Mouse (Mus musculus) CH12.LX (cell line): ENCODE results near the gene Txndc2. TPM values are rescaled to one million over a fixed set of nuclear protein-coding genes. Genes with fewer than 3 reads are reported as not detected.

ENCODE experiments used
- DNase-seq: peaks from one replicate; pipeline ENCODE4 v3.0.0-alpha.2; 2013; ENCODE audit errors: extremely low read depth
- H3K27ac ChIP-seq: 2 replicates; pipeline ENCODE4 v1.5.1; 2012; ENCODE audit warnings: low read depth, mild to moderate bottlenecking, control low read depth, moderate library complexity; ENCODE audit not compliant: insufficient read depth
- H3K27me3 ChIP-seq: replicated peaks from 2 replicates; pipeline ENCODE3; 2012; ENCODE audit warnings: inconsistent platforms
- H3K36me3 ChIP-seq, 2 experiments: replicated peaks in 1 of 2; 2 replicates each; pipeline versions ENCODE3 to v1.6.1; 2012; ENCODE audit warnings: inconsistent platforms in 1 of 2, low read length in 1 of 2, mild to moderate bottlenecking in 1 of 2, mixed read lengths in 1 of 2, moderate library complexity in 1 of 2; ENCODE audit not compliant: control insufficient read depth in 1 of 2, insufficient read depth in 1 of 2
- H3K4me1 ChIP-seq, 2 experiments: 2 replicates each; pipeline ENCODE4 v1.6.1; 2012; ENCODE audit warnings: inconsistent platforms in 1 of 2, moderate library complexity in 1 of 2; ENCODE audit not compliant: insufficient read depth in 2 of 2, control insufficient read depth in 1 of 2
- H3K4me2 ChIP-seq: 2 replicates; pipeline ENCODE4 v1.6.1; 2012; ENCODE audit warnings: low read depth, mild to moderate bottlenecking, control low read depth; ENCODE audit not compliant: poor library complexity, insufficient read depth, severe bottlenecking
- H3K4me3 ChIP-seq, 3 experiments: fragments of 150-350 bp in 1 of 3; sonication (generic) in 1 of 3; replicated peaks in 1 of 3; 2 replicates each; pipeline versions ENCODE3 to v1.5.1; 2011 to 2012; ENCODE audit warnings: low read depth in 2 of 3, low read length in 2 of 3, mild to moderate bottlenecking in 2 of 3, moderate library complexity in 2 of 3, control low read depth in 1 of 3, improper control_type of control experiment in 1 of 3, inconsistent platforms in 1 of 3, mixed read lengths in 1 of 3; ENCODE audit not compliant: poor library complexity in 1 of 3
- H3K79me2 ChIP-seq: replicated peaks from 2 replicates; pipeline ENCODE4 v1.6.1; 2012; ENCODE audit warnings: mild to moderate bottlenecking, moderate library complexity; ENCODE audit not compliant: control insufficient read depth, poor library complexity, insufficient read depth, severe bottlenecking; ENCODE audit errors: extremely low read depth
- H3K9ac ChIP-seq: 2 replicates; pipeline ENCODE4 v1.6.1; 2012; ENCODE audit warnings: low read depth, mild to moderate bottlenecking, control low read depth, moderate library complexity; ENCODE audit not compliant: insufficient read depth
- H3K9me3 ChIP-seq: replicated peaks from 2 replicates; pipeline ENCODE3; 2012; ENCODE audit warnings: low read length, inconsistent platforms, mixed read lengths
- CTCF ChIP-seq, 2 experiments: IDR thresholded peaks in 1 of 2; conservative IDR thresholded peaks in 1 of 2; 2 replicates each; pipeline ENCODE4 v1.5.1; 2011 to 2012; ENCODE audit warnings: low read depth in 2 of 2, low read length in 2 of 2, improper control_type of control experiment in 1 of 2, inconsistent platforms in 1 of 2, mild to moderate bottlenecking in 1 of 2, moderate library complexity in 1 of 2
- E2F4 ChIP-seq: IDR thresholded peaks from 2 replicates; pipeline ENCODE4 v1.6.1; 2011; ENCODE audit warnings: low read depth, low read length, improper control_type of control experiment; ENCODE audit not compliant: insufficient replicate concordance
- GABPA ChIP-seq: IDR thresholded peaks from 2 replicates; pipeline ENCODE4 v1.6.1; 2012; ENCODE audit warnings: low read depth, low read length, improper control_type of control experiment, inconsistent platforms; ENCODE audit not compliant: insufficient replicate concordance
- HCFC1 ChIP-seq: IDR thresholded peaks from 2 replicates; pipeline ENCODE4 v1.6.1; 2012; ENCODE audit warnings: low read depth, mild to moderate bottlenecking, inconsistent platforms, low read length, improper control_type of control experiment
- IRF4 ChIP-seq: IDR thresholded peaks from 2 replicates; pipeline ENCODE4 v1.6.1; 2014; ENCODE audit warnings: low read depth, mild to moderate bottlenecking, inconsistent platforms, low read length, improper control_type of control experiment
- MAFK ChIP-seq: IDR thresholded peaks from 2 replicates; pipeline ENCODE4 v1.6.1; 2011; ENCODE audit warnings: low read length, improper control_type of control experiment; ENCODE audit not compliant: insufficient replicate concordance
- MAX ChIP-seq: IDR thresholded peaks from 2 replicates; pipeline ENCODE4 v1.6.1; 2011; ENCODE audit warnings: low read length, improper control_type of control experiment
- MAZ ChIP-seq: IDR thresholded peaks from 2 replicates; pipeline ENCODE4 v1.6.1; 2012; ENCODE audit warnings: low read depth, mild to moderate bottlenecking, inconsistent platforms, low read length, improper control_type of control experiment, moderate library complexity
- MXI1 ChIP-seq: IDR thresholded peaks from 2 replicates; pipeline ENCODE4 v1.6.1; 2011; ENCODE audit warnings: mild to moderate bottlenecking, low read depth, low read length, improper control_type of control experiment
- MYC ChIP-seq: IDR thresholded peaks from 2 replicates; pipeline ENCODE4 v1.6.1; 2011; ENCODE audit warnings: low read depth, mild to moderate bottlenecking, improper control_type of control experiment, low read length
- NRF1 ChIP-seq: IDR thresholded peaks from 2 replicates; pipeline ENCODE4 v1.6.1; 2014; ENCODE audit warnings: low read depth, mild to moderate bottlenecking, inconsistent platforms, low read length, improper control_type of control experiment, moderate library complexity
- POLR2A ChIP-seq: IDR thresholded peaks from 2 replicates; pipeline ENCODE4 v1.6.1; 2011; ENCODE audit warnings: low read depth, mild to moderate bottlenecking, improper control_type of control experiment, low read length
- POLR2AphosphoS2 ChIP-seq: IDR thresholded peaks from 2 replicates; pipeline ENCODE4 v1.6.1; 2011; ENCODE audit warnings: low read depth, low read length, improper control_type of control experiment
- SIN3A ChIP-seq: IDR thresholded peaks from 2 replicates; pipeline ENCODE4 v1.6.1; 2012; ENCODE audit warnings: low read length, improper control_type of control experiment, inconsistent platforms
- TCF12 ChIP-seq: IDR thresholded peaks from 2 replicates; pipeline ENCODE4 v1.6.1; 2014; ENCODE audit warnings: low read depth, mild to moderate bottlenecking, inconsistent platforms, low read length, improper control_type of control experiment
- UBTF ChIP-seq: IDR thresholded peaks from 2 replicates; pipeline ENCODE4 v1.6.1; 2012; ENCODE audit warnings: low read depth, mild to moderate bottlenecking, inconsistent platforms, low read length, improper control_type of control experiment, moderate library complexity
- ZKSCAN1 ChIP-seq: IDR thresholded peaks from 2 replicates; pipeline ENCODE4 v1.6.1; 2012; ENCODE audit warnings: low read depth, inconsistent platforms, low read length, improper control_type of control experiment, borderline replicate concordance
- dilution Hi-C: fragments of 300-500 bp; cut with MboI; formaldehyde crosslinking; loops from 2 replicates; pipeline ENCODE4 v1.14.3; 2020; ENCODE audit warnings: low sequenced_read_pairs; ENCODE audit not compliant: extremely low pct_unique_long_range_greater_than_20kb, extremely low pct_ligation_motif_present
- in situ Hi-C: fragments of 300-500 bp; cut with MboI; formaldehyde crosslinking; loops from 3 replicates; pipeline ENCODE4 v1.14.3; 2019; ENCODE audit warnings: low sequenced_read_pairs, low pct_ligation_motif_present, low pct_unique_long_range_greater_than_20kb, mixed read lengths
- polyA plus RNA-seq: library from polyadenylated mRNA; unstranded; fragments of >175 nt; gene quantifications from 2 replicates; pipeline ENCODE4 v1.2.1, GENCODE M21; 2012; ENCODE audit warnings: low read depth; ENCODE audit not compliant: insufficient read length
- total RNA-seq, 2 experiments: library from RNA; depleted of rRNA; stranded (reverse); fragments of 300-350 nt in 1 of 2; fragments of >200 nt in 1 of 2; gene quantifications; 2 replicates each; pipeline ENCODE4 v1.2.3; 2012 to 2014

Txndc2 gene
- total and polyA plus RNA-seq, 3 experiments, result not detected

DNA sequence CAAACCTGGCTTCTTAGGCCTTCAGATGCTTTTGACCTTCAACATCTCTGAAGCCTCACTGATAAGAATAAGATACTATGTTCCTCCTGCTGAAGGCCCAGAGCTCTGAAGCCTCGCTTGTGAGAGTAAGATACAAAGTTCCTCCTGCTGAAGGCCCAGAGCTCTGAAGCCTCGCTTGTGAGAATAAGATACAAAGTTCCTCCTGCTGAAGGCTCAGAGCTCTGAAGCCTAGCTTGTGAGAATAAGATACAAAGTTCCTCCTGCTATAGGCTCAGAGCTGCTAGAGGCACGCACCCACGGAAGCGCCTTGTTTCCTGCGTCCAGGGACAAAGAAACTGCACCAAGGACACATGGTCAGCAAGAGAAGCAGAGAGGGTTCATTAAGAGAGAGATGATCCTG lies 14.8 kb upstream of the Txndc2 start:
- H3K27me3 ChIP-seq, result no peaks in the 10 kb centered on the region
- H3K4me1 ChIP-seq, result no peaks in the 10 kb centered on the region
- no peak for DNase-seq
- no peaks in the 10 kb centered on the region for H3K36me3 ChIP-seq
- H3K9ac ChIP-seq, result no peak overlapping the region
- H3K9me3 ChIP-seq, result no peaks in the 10 kb centered on the region
- in situ Hi-C loops, result no loop called here
- H3K4me2 ChIP-seq, result no peak overlapping the region
- no peak overlapping the region for H3K27ac ChIP-seq
- no peaks in the 10 kb centered on the region for H3K79me2 ChIP-seq
- no peak overlapping the region for H3K4me3 ChIP-seq
- dilution Hi-C loops, result no loop called here
- TF ChIP-seq TCF12, result no peak
- TF ChIP-seq UBTF, result no peak
- TF ChIP-seq HCFC1, result no peak
- TF ChIP-seq GABPA, result no peak
- no peak for TF ChIP-seq E2F4
- TF ChIP-seq MAX, result no peak
- no peak for TF ChIP-seq ZKSCAN1
- no peak for TF ChIP-seq POLR2A

GRCm38 (mm10) chr17:65656076-65656475 lies 14.1 kb upstream of the Txndc2 start:
- dilution Hi-C loops, result no loop called here
- H3K79me2 ChIP-seq, result no peaks in the 10 kb centered on the region
- no peaks in the 10 kb centered on the region for H3K36me3 ChIP-seq
- in situ Hi-C loops, result no loop called here
- TF ChIP-seq NRF1, result no peak
- TF ChIP-seq TCF12, result no peak
- TF ChIP-seq HCFC1, result no peak
- TF ChIP-seq POLR2AphosphoS2, result no peak
- TF ChIP-seq IRF4, result no peak
- no peak for TF ChIP-seq POLR2A
- TF ChIP-seq MAZ, result no peak
- no peak for TF ChIP-seq MYC
- TF ChIP-seq ZKSCAN1, result no peak
- TF ChIP-seq MXI1, result no peak
- H3K4me2 ChIP-seq, result no peak overlapping the region
- no peaks in the 10 kb centered on the region for H3K27me3 ChIP-seq
- DNase-seq, result no peak
- H3K9ac ChIP-seq, result no peak overlapping the region
- no peaks in the 10 kb centered on the region for H3K9me3 ChIP-seq
- no peak overlapping the region for H3K27ac ChIP-seq
- no peaks in the 10 kb centered on the region for H3K4me1 ChIP-seq
- no peak overlapping the region for H3K4me3 ChIP-seq

DNA sequence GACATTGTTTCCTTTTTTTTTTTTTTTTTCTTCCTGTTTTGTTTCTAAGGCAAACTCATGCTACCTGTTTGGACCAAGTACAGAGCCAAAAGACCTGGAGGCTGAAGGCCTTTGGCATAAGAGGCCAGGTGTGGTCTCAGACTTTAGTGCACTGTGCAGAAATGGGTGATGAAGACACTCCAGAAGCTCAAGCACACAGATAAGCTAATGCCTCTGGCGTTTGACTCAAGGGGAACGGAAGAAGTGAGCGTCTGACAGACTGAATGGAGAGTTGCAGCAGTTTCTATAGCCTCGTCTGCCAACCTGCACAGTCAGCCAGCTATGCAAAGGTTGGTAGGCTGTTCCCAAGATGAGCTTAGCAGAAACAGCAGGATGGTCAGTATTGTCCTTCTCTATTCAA lies 13.6 kb upstream of the Txndc2 start:
- H3K27ac ChIP-seq, result no peak overlapping the region
- no peaks in the 10 kb centered on the region for H3K79me2 ChIP-seq
- dilution Hi-C loops (no loop called here), in situ Hi-C loops (no loop called here)
- H3K9ac ChIP-seq, result no peak overlapping the region
- H3K4me3 ChIP-seq, result no peak overlapping the region
- no peaks in the 10 kb centered on the region for H3K36me3 ChIP-seq
- DNase-seq, result no peak
- H3K4me2 ChIP-seq, result no peak overlapping the region
- H3K27me3 ChIP-seq, result no peaks in the 10 kb centered on the region
- H3K9me3 ChIP-seq, result no peaks in the 10 kb centered on the region
- no peak for TF ChIP-seq E2F4
- no peak for TF ChIP-seq NRF1
- no peak for TF ChIP-seq SIN3A
- TF ChIP-seq CTCF (conservative IDR thresholded peaks at IDR 0.05 in 1 of 2, IDR thresholded peaks at IDR 0.05 in 1 of 2; ENCODE audit: low read depth in 2 of 2, low read length in 2 of 2), result no peak
- TF ChIP-seq HCFC1, result no peak
- TF ChIP-seq MAFK, result no peak
- H3K4me1 ChIP-seq, result no peaks in the 10 kb centered on the region
